Mouse (Mus musculus): ENCODE measurements around the gene Ceacam16. TPM values are rescaled to one million over a fixed set of nuclear protein-coding genes. Genes with fewer than 3 reads are reported as not detected.

The Ceacam16 gene
- polyA plus RNA-seq, 1 experiment from 2014 or later: not detected

DNA sequence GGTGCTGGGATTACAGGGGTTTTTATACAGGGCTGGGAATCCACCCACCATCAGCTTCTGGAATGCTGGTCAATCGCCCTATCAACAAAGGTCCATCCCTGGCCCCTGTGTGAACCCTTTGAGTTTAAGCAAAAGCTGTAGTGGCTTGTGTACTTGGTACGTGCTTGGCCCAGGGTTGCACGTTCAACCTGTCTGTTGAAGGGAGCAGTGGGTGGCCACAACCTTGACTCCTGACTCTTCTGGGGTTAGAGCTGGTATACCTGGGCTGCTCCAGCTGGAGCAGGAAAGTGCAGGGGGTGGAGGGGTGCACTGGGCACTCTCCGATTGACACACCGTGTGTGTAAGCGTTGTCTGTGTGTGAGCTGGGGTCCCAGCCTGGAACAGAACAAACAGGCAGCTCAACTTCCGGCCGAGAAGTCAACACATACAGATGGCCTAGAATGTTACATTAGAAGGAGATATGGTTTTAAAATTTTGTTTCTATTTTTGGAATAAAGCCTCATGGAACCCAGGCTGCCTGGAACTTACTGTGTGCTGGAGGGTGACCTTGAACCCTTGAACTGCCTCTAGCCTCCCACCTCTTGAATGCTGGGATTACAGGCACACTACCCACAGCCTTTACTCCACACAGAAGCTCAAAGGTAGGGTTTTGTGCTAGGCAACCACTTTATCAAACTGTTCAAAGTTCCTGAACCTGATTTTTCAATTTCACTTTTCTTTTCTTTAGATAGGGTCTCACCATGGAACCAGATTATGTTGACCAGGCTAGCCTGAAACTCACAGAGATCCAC, 4.3 kb upstream of the Ceacam16 start:
- ATAC-seq: no peak
- Histone ChIP-seq H3K27ac (no peak overlapping the region), H3K4me2 (no peak overlapping the region), H3K36me3 (ENCODE audit: poor library complexity, severe bottlenecking) (no peaks in the 10 kb centered on the region), H3K9ac (no peak overlapping the region), H3K9me3 (replicated peaks) (no peaks in the 10 kb centered on the region; the same call in 1 of the 2 replicates), H3K4me3 (no peak overlapping the region), H3K4me1 (no peaks in the 10 kb centered on the region), H3K27me3 (no peaks in the 10 kb centered on the region)
- 79% methylated on average over 8 of the region's 8 CpGs for WGBS

DNA sequence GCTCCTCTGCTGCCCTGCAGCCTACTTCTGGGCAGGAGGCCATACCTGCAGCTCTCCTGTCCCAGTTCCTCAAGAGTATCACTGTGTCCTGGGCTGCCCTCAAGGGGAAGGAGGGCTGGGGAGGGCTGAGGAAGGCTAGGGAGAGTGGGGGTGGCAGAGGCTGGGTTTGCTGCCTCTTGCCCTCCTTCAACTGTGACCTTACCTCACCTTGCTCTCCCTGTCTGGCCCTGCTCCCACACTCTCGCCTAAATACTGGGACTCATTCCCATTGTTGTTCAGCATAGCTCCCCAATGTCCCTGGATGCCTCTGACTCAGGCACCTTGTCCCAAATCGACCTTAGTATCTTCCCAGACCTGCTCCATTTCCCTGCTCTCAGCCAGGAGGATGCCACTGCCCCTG, 3.1 kb upstream of the Ceacam16 start:
- Histone ChIP-seq H3K27me3 (no peaks in the 10 kb centered on the region), H3K36me3 (ENCODE audit: poor library complexity, severe bottlenecking) (no peaks in the 10 kb centered on the region), H3K9me3 (replicated peaks) (no peaks in the 10 kb centered on the region; the same call in 1 of the 2 replicates), H3K27ac (no peak overlapping the region), H3K4me2 (no peak overlapping the region), H3K9ac (no peak overlapping the region), H3K4me3 (no peak overlapping the region), H3K4me1 (no peaks in the 10 kb centered on the region)
- 43% methylated on average over 2 of the region's 2 CpGs for WGBS
- no peak for ATAC-seq

DNA sequence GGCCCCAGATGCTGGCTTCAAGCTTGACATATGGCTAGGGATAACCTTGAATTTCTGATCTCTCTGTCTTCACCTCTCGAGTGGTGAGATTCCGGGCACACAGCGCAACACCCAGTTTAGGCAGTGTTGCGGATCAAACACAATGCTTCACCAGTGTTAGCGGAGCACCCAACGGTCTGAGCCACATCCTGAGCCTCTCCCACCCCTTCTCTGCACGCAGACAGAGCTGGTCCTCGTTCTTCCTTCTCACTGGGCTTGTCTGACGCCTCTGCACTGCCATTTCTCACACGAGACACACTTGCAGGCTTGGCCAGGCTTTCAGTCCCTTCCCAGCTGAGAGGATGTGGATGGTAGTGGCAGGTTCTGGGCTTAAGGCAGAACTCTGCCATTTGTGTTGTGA, 1.4 kb downstream of the Ceacam16 start:
- Histone ChIP-seq H3K4me1 (no peaks in the 10 kb centered on the region), H3K4me3 (no peak overlapping the region), H3K9me3 (replicated peaks) (no peaks in the 10 kb centered on the region), H3K27me3 (no peaks in the 10 kb centered on the region), H3K4me2 (no peak overlapping the region), H3K9ac (no peak overlapping the region), H3K27ac (no peak overlapping the region), H3K36me3 (ENCODE audit: poor library complexity, severe bottlenecking) (no peaks in the 10 kb centered on the region)
- WGBS: 80% methylated on average over 10 of the region's 10 CpGs
- no peak for ATAC-seq

DNA sequence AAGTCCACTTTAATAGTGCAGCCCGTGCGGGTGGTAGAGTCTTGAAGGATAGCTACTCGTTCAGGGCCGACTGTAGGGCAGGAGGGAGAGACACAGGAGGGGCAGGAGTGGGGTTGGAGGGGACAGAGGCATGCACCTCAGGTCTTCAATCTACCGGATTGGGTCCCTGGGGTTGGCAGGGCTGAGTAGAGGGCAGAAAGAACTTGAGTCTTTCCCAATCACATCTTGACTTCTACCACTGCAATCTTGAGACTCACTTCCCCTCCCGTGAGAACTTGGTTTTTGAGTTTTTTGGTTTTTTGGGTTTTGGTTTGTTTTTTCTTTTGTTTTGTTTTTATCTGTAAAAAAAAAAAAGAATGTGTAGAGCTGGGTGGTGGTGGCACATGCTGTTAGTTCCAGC, 4.8 kb downstream of the Ceacam16 start:
- Histone ChIP-seq H3K9me3 (replicated peaks) (no peaks in the 10 kb centered on the region), H3K4me1 (peaks cover 6% of the 10 kb centered on the region; the same call in 1 of the 2 replicates), H3K27ac (no peak overlapping the region), H3K27me3 (peaks cover 14% of the 10 kb centered on the region), H3K9ac (no peak overlapping the region), H3K4me3 (no peak overlapping the region), H3K4me2 (no peak overlapping the region), H3K36me3 (ENCODE audit: poor library complexity, severe bottlenecking) (no peaks in the 10 kb centered on the region)
- WGBS: 87% methylated on average over 6 of the region's 6 CpGs
- no peak for ATAC-seq

DNA sequence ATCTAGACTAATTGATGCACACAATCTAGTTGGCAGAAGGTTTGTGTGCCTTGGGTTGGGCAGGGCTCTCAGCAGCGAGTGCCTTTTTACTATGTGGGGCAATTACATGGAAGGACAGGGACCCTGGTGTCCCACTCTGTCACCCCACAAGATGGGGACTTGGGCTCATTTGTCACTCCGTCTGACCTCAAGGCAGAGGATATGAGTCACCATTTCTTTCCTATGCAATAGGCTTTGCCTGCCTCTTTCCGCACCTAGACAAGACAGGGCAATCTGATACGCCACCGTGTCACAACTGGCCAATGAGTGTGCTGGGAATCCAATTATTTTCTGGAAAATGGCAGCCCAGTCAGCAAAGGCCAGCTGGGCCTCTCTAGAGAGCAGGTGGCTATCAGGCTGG, 5.4 kb downstream of the Ceacam16 start:
- H3K36me3 ChIP-seq (ENCODE audit: poor library complexity, severe bottlenecking): no peaks in the 10 kb centered on the region
- 89% methylated on average over 5 of the region's 5 CpGs for WGBS
- H3K4me1 ChIP-seq: peaks cover 6% of the 10 kb centered on the region; the same call in 1 of the 2 replicates
- H3K27ac ChIP-seq: no peak overlapping the region
- no peak for ATAC-seq
- no peak overlapping the region for H3K9ac ChIP-seq
- H3K4me3 ChIP-seq: no peak overlapping the region
- H3K9me3 ChIP-seq (replicated peaks): no peaks in the 10 kb centered on the region
- peaks cover 18% of the 10 kb centered on the region for H3K27me3 ChIP-seq
- H3K4me2 ChIP-seq: no peak overlapping the region

DNA sequence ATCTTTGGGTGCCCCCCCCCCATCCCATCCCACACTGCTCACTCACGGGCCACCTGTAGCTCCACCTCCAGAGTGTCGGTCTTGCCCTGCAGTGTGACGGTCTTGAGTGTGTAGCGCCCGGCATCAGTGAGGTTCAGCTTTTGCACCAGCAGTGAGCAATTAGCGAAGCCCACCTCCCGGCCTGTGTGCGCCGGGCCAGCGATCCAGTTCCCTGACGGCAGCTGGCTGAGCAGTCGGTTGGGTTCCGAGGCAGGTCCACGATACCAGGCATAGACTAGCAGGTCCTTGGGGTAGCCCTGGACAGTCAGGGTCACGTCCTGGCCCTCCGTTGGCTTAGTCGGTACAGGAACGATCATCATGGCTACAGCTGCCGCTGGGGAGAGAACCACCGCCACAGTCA, 7.6 kb downstream of the Ceacam16 start:
- WGBS: 91% methylated on average over 20 of the region's 20 CpGs
- H3K27me3 ChIP-seq: peaks cover 20% of the 10 kb centered on the region

DNA sequence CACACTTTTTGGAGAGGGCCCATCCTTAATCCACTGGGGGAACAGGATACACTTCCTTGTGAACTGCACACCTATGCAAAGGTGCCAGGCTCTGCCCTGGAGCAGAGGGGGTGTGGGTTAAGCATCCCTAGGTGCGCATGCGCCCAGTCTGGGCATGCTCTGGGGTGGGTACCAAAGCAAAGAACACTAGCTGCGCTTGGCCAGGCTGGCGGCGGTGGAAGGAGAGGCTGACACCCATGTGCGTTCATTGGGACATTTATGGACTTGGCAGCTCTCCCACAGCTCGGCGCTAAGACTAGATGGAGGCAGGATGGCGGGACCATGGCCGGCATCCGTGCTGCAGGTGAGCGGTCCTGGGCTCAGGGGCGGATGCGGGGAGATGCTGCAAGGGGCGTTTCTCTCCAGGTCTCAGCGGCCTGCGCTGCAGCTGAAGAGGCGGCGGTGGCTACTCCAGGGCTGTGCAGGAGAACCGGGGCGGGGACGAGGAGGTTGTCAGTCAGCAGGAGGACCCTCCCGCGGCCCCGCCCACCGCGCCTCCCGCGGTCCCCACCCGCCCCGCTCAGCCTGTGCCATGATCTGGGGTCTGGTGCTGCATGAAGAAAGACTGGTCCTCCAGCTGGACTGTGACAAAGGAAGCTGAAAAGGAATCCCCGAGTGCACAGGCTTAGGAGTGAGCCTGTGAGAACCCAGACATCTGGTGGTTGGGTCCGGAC, 9.1 kb downstream of the Ceacam16 start, which contains the start of gene Gm19345:
Gene Gm19345 (plus strand): TSS at position 146 of the 713 bp plus-strand sequence.
- peak within 1 kb of the TSS; percentile 58 for H3K9ac ChIP-seq
- H3K9me3 ChIP-seq (replicated peaks): no peaks in the 10 kb centered on the region
- H3K4me2 ChIP-seq: peak within 1 kb of the TSS; percentile 61
- 2% methylated on average over 31 of the region's 33 CpGs for WGBS
- H3K27ac ChIP-seq: no peak within 1 kb of the TSS
- H3K4me3 ChIP-seq: peak within 1 kb of the TSS; percentile 39
- H3K27me3 ChIP-seq: peaks cover 28% of the 10 kb centered on the region
- peaks cover 6% of the 10 kb centered on the region; the same call in 1 of the 2 replicates for H3K4me1 ChIP-seq
- peak; percentile 91 for ATAC-seq
- H3K36me3 ChIP-seq (ENCODE audit: poor library complexity, severe bottlenecking): no peaks in the 10 kb centered on the region

More for the DNA sequence above, 7.6 kb downstream of the Ceacam16 start:
- Histone ChIP-seq H3K9ac (no peak overlapping the region), H3K4me3 (no peak overlapping the region), H3K27ac (no peak overlapping the region), H3K36me3 (ENCODE audit: poor library complexity, severe bottlenecking) (no peaks in the 10 kb centered on the region), H3K4me2 (no peak overlapping the region), H3K9me3 (replicated peaks) (no peaks in the 10 kb centered on the region), H3K4me1 (peaks cover 6% of the 10 kb centered on the region; the same call in 1 of the 2 replicates)
- no peak for ATAC-seq

DNA sequence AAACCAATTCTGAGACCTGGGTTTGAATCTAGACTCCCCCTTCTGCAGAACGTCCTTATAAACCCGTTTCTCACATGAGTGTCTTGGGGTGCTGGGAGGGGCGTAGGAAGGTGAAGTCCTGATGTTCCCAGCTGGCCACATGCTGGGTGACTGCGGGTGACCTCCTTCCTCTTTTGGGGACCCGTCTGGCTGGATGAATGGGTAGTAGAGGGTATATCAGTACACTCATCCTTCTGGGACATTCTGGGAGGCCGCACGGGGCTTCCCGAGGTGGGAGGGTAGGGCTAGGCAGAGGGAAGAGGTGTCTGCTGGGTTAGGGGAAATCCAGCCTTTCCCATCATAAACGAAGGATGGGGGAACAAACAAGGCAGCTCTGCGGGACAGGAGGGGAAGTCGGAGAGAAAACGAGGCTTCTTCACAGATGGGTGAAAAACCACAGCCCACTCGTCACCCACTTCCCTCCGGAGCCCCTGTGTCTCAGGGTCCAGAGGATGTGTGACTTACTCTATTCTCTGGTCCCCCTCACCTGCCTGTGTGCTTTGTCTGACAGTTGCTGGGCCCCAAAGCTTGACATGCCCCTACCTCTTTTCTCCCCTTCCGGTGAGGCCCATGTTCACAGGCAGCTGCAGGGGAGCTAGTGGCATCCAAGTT, 16.5 kb downstream of the Ceacam16 start:
- H3K27me3 ChIP-seq: peaks cover 32% of the 10 kb centered on the region

DNA sequence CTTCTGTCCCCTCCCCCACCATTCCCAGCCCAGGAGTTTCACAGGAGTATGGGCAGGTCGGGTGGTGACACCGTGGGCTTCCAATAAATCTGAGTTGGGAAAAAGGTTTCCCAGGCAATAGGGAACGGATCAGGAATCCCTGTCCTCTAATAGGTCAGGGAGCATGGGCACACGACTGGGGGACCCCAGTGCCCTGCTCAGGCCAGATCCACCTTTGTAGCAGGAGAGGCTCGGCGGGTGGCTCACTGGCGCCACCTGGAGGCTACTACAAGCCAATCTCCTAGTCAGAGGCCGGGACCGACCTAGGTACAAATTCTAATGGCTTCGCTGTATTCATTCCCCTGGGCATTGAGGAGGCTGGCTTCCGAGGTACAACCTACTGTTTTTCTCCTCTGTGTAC, 17.5 kb downstream of the Ceacam16 start:
- Histone ChIP-seq H3K4me3 (no peak overlapping the region), H3K9me3 (replicated peaks) (no peaks in the 10 kb centered on the region), H3K4me1 (no peaks in the 10 kb centered on the region), H3K4me2 (no peak overlapping the region), H3K9ac (no peak overlapping the region), H3K27me3 (peaks cover 31% of the 10 kb centered on the region), H3K27ac (no peak overlapping the region), H3K36me3 (ENCODE audit: poor library complexity, severe bottlenecking) (no peaks in the 10 kb centered on the region)
- 4% methylated on average over 11 of the region's 11 CpGs for WGBS
- ATAC-seq: peak; percentile 30; the same call in 1 of the 2 replicates

More for the DNA sequence above, 16.5 kb downstream of the Ceacam16 start:
- Histone ChIP-seq H3K9me3 (replicated peaks) (no peaks in the 10 kb centered on the region), H3K9ac (no peak overlapping the region), H3K4me3 (no peak overlapping the region), H3K36me3 (ENCODE audit: poor library complexity, severe bottlenecking) (no peaks in the 10 kb centered on the region), H3K4me2 (no peak overlapping the region), H3K27ac (no peak overlapping the region), H3K4me1 (no peaks in the 10 kb centered on the region)
- WGBS: 73% methylated on average over 15 of the region's 15 CpGs
- no peak for ATAC-seq

DNA sequence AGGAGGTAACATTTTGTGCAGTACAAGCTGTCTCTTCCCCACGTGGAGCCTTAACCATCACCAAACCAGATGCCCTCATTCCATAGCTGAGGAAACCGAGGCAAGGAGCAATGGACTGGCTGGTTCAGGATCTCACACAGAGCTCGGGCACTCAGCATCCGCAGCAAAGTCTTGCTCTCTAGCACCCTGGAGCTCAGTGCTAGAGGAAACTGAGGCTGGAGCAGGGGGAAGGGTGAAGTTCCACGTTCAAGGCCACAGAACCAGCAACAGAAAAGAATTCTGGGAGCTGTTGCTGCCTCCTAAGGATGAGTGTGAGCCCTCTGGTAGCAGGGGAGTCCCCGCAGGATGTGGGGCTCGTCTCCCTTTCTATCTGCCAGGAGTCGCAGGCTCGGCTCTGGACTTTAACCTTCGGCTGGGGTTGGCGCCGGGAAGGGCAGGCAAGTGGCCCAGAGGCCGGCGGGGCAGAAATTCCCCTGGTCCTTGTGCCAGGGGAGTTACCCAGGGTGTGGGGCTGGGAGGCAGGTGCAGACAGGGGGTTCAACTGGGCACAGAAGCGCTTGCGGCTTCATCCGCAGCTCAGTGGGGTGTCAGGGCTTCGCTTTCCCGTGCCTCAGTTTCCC, 18.1 kb downstream of the Ceacam16 start:
- H3K4me1 ChIP-seq: no peaks in the 10 kb centered on the region
- no peaks in the 10 kb centered on the region for H3K36me3 ChIP-seq (ENCODE audit: poor library complexity, severe bottlenecking)
- no peaks in the 10 kb centered on the region for H3K9me3 ChIP-seq (replicated peaks)
- H3K4me2 ChIP-seq: no peak overlapping the region
- H3K9ac ChIP-seq: no peak overlapping the region
- no peak overlapping the region for H3K27ac ChIP-seq
- peaks cover 28% of the 10 kb centered on the region for H3K27me3 ChIP-seq
- no peak for ATAC-seq
- 31% methylated on average over 19 of the region's 19 CpGs for WGBS
- no peak overlapping the region for H3K4me3 ChIP-seq

DNA sequence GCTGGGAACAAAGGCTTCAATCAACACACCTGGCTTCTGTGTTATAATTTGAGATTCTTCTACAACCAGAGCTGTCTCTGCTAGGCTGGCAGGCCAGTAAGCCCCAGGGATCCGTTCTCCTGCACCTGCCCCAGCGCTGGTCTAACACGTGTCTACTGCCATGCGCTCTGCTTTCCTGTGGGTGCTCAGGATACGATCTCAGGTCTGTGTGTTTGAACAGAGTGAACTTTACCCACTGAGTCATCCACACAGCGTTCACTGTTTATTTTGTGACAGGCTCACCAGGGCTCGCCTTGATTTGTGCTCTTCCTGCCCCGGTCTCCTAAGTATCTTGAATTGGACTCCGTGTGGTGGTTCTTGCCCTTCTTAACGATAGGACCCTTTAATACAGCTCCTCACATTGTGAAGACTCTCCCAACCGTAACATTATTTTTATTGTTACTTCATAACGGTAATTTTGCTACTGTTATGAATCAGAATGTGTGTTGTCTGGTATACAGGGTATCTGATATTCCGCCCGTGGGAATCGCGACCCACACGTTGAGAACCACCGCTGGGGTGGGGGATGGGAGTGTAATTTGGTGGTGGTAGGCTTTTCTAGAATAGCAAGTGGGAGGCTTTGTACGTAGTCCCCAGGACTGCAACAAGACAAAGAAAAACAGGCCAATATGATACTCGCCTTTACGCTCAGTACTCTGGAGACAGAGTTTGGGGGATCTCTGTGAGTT, 19.2 kb downstream of the Ceacam16 start:
- ATAC-seq: no peak
- Histone ChIP-seq H3K9ac (no peak overlapping the region), H3K36me3 (ENCODE audit: poor library complexity, severe bottlenecking) (no peaks in the 10 kb centered on the region), H3K9me3 (replicated peaks) (no peaks in the 10 kb centered on the region), H3K4me1 (no peaks in the 10 kb centered on the region), H3K27ac (no peak overlapping the region), H3K4me2 (no peak overlapping the region), H3K27me3 (peaks cover 22% of the 10 kb centered on the region), H3K4me3 (no peak overlapping the region)
- 84% methylated on average over 21 of the region's 21 CpGs for WGBS
